Mouse (Mus musculus): ENCODE data around the gene Gm29735. TPM values are rescaled to one million over a fixed set of nuclear protein-coding genes. Genes with fewer than 3 reads are reported as not detected.
"Not testable (repeated sequence)": the region's sequence is repeated elsewhere in the genome, so short reads cannot be mapped to it uniquely, and the experiment has no call there.

The Gm29735 gene
- polyA plus RNA-seq, 1 experiment from 2014 or later: not detected

DNA sequence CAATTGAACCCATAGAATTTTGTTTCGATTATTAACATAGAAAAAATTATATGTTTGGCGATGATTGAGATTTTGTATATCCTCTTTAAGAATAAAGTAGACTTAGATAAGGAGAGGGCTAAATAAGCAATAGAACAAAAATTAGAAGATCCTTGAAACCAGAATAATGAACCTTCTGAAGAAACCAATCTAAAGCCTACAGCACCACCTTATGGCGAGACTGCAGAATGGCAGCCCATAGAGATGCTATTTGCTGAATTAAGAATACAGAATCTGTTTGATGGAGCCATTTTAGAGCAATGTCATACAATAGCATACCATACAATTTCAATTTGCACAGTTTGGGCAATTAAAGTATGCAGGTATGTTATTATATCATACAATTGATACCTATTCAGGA is 12.9 kb upstream of the Gm29735 start:
- Histone ChIP-seq H3K4me3 (ENCODE audit: low read depth, low read length) (no peak overlapping the region), H3K36me3 (ENCODE audit: control insufficient read depth, insufficient read depth, low read length) (no peaks in the 10 kb centered on the region), H3K27ac (ENCODE audit: low read depth, low read length) (no peak overlapping the region), H3K4me1 (ENCODE audit: control insufficient read depth, insufficient read depth, low read length) (no peaks in the 10 kb centered on the region), H3K9me3 (ENCODE audit: control insufficient read depth, low read length) (no peaks in the 10 kb centered on the region), H3K4me2 (no peak overlapping the region), H3K27me3 (ENCODE audit: control insufficient read depth, insufficient read depth, low read length) (no peaks in the 10 kb centered on the region), H3K9ac (ENCODE audit: low read length) (no peak overlapping the region)
- peak; percentile 83 for DNase-seq (ENCODE audit: low spot score, missing footprints)
- no peak for ATAC-seq (ENCODE audit: low FRiP score)
- 41% methylated on average over 3 of the region's 3 CpGs for WGBS

DNA sequence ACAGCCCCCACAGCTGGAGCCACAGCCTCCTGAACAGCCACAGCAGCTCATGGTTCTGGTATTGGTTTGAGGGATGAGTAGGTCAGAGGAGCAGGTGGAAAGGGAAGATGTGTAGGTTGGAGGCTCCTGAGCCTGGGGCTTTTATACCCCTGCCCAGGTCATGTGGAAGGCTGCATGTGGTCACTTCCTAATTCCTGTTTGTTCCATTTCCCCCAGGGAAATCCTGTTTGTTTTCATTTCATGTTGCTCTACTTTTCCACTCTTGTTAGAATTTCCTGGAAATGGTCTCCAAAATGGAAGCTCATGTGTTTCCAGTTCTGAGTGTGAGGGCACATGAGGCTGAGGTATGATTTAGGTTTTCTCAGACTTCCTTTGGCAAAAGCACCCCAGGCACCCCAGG is 8.7 kb upstream of the Gm29735 start, which contains the start of gene Gm4553:
Gene Gm4553 (minus strand): TSS at position 101 of the 400 bp plus-strand sequence.
- not testable (repeated sequence) for H3K9ac ChIP-seq (ENCODE audit: low read length); ATAC-seq (ENCODE audit: low FRiP score); H3K36me3 ChIP-seq (ENCODE audit: control insufficient read depth, insufficient read depth, low read length); H3K4me3 ChIP-seq (ENCODE audit: low read depth, low read length); H3K4me1 ChIP-seq (ENCODE audit: control insufficient read depth, insufficient read depth, low read length); H3K27me3 ChIP-seq (ENCODE audit: control insufficient read depth, insufficient read depth, low read length); DNase-seq (ENCODE audit: low spot score, missing footprints); H3K4me2 ChIP-seq; H3K27ac ChIP-seq (ENCODE audit: low read depth, low read length); H3K9me3 ChIP-seq (ENCODE audit: control insufficient read depth, low read length)

GRCm38 (mm10) chr7:142159366-142159765 is 2.5 kb upstream of the Gm29735 start:
- DNase-seq (ENCODE audit: low spot score, missing footprints) (no peak), ATAC-seq (ENCODE audit: low FRiP score) (no peak)
- no peaks in the 10 kb centered on the region for H3K27me3 ChIP-seq (ENCODE audit: control insufficient read depth, insufficient read depth, low read length)
- WGBS: 91% methylated on average over 3 of the region's 3 CpGs
- no peaks in the 10 kb centered on the region for H3K4me1 ChIP-seq (ENCODE audit: control insufficient read depth, insufficient read depth, low read length)
- no peaks in the 10 kb centered on the region for H3K36me3 ChIP-seq (ENCODE audit: control insufficient read depth, insufficient read depth, low read length)
- H3K4me2 ChIP-seq: no peak overlapping the region
- no peak overlapping the region for H3K4me3 ChIP-seq (ENCODE audit: low read depth, low read length)
- H3K27ac ChIP-seq (ENCODE audit: low read depth, low read length): no peak overlapping the region
- H3K9ac ChIP-seq (ENCODE audit: low read length): no peak overlapping the region
- H3K9me3 ChIP-seq (ENCODE audit: control insufficient read depth, low read length): no peaks in the 10 kb centered on the region

DNA sequence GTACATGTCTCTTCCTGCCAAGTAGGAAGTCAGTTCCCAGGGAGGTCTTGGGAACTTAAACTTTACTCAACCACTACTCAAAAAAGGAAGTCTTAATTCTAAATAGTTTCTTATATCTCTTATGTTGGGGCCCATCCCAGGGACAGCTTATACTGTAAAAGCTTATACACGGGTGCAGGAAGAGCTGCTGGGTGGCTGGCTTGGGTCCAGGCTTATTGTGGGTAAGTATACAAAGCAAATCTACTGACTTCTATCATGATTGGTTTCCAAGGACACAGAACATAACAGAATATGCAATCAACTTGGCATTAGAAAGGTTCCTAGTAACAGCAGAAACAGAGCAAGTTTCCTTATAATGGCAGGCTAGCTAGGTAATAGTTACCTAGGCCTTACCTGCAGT is 1.6 kb downstream of the Gm29735 start:
- Histone ChIP-seq H3K27me3 (ENCODE audit: control insufficient read depth, insufficient read depth, low read length) (no peaks in the 10 kb centered on the region), H3K36me3 (ENCODE audit: control insufficient read depth, insufficient read depth, low read length) (no peaks in the 10 kb centered on the region), H3K9ac (ENCODE audit: low read length) (no peak overlapping the region), H3K4me1 (ENCODE audit: control insufficient read depth, insufficient read depth, low read length) (no peaks in the 10 kb centered on the region), H3K27ac (ENCODE audit: low read depth, low read length) (no peak overlapping the region), H3K4me3 (ENCODE audit: low read depth, low read length) (no peak overlapping the region), H3K9me3 (ENCODE audit: control insufficient read depth, low read length) (no peaks in the 10 kb centered on the region), H3K4me2 (no peak overlapping the region)
- no peak for DNase-seq (ENCODE audit: low spot score, missing footprints)
- WGBS: 65% methylated on average over 1 of the region's 1 CpGs
- no peak for ATAC-seq (ENCODE audit: low FRiP score)

DNA sequence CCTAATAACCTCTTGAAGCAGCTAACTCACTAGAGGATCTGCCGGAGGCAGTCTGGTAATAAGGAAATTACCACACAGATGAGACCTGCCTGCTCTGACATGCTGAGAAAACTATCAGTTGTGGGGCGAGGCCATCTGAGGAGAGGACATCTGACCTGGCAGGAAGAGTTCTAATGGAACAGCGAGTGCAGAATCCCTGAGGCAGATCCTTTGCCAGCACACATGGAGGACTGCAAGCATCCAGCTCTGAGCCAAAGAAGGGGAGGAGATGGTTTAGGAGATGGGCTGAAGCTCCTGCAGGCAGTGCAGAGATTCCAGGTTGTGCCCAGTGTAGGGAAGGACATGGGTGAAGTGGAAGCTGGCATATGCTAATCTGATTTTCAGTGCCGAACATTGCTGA is 4.7 kb downstream of the Gm29735 start:
- 78% methylated on average over 4 of the region's 4 CpGs for WGBS
- DNase-seq (ENCODE audit: low spot score, missing footprints) (no peak), ATAC-seq (ENCODE audit: low FRiP score) (no peak)
- no peaks in the 10 kb centered on the region for H3K36me3 ChIP-seq (ENCODE audit: control insufficient read depth, insufficient read depth, low read length)
- H3K27me3 ChIP-seq (ENCODE audit: control insufficient read depth, insufficient read depth, low read length): no peaks in the 10 kb centered on the region
- H3K4me2 ChIP-seq: no peak overlapping the region
- H3K4me3 ChIP-seq (ENCODE audit: low read depth, low read length): no peak overlapping the region
- H3K27ac ChIP-seq (ENCODE audit: low read depth, low read length): no peak overlapping the region
- no peaks in the 10 kb centered on the region for H3K4me1 ChIP-seq (ENCODE audit: control insufficient read depth, insufficient read depth, low read length)
- H3K9ac ChIP-seq (ENCODE audit: low read length): no peak overlapping the region
- no peaks in the 10 kb centered on the region for H3K9me3 ChIP-seq (ENCODE audit: control insufficient read depth, low read length)

- Histone ChIP-seq H3K4me2 (no peak overlapping the region), H3K27me3 (ENCODE audit: control insufficient read depth, insufficient read depth, low read length) (no peaks in the 10 kb centered on the region), H3K9ac (ENCODE audit: low read length) (no peak overlapping the region), H3K4me1 (ENCODE audit: control insufficient read depth, insufficient read depth, low read length) (no peaks in the 10 kb centered on the region), H3K36me3 (ENCODE audit: control insufficient read depth, insufficient read depth, low read length) (no peaks in the 10 kb centered on the region), H3K27ac (ENCODE audit: low read depth, low read length) (no peak overlapping the region), H3K4me3 (ENCODE audit: low read depth, low read length) (no peak overlapping the region), H3K9me3 (ENCODE audit: control insufficient read depth, low read length) (no peaks in the 10 kb centered on the region)
- ATAC-seq (ENCODE audit: low FRiP score): no peak
- no peak for DNase-seq (ENCODE audit: low spot score, missing footprints)
Observed at GRCm38 (mm10) chr7:142148633-142149032, 8.3 kb downstream of the Gm29735 start.

DNA sequence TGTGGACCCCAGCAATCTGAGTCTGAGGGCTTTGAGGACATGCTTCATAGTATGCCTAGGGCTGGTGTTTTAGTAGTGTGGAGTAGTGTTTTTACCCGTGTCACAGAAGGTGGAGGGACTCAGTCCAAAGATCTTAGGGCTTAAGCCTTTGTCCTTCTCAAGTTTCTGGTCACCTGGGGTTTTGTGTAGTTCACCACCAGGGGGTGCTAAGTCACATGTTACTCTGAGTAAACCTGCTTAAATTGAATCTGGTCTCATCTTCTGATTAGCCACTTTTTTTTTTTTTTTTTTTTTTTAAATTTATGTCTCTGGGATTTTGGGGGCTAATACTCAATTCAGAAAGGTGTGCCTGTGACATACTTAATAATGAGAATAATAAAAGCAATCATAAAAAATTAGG is 10.9 kb downstream of the Gm29735 start:
- no peak overlapping the region for H3K4me3 ChIP-seq (ENCODE audit: low read depth, low read length)
- WGBS: 0% methylated on average over 1 of the region's 1 CpGs

GRCm38 (mm10) chr7:142145413-142145940 is 11.4 kb downstream of the Gm29735 start:
- no peaks in the 10 kb centered on the region for H3K4me1 ChIP-seq (ENCODE audit: control insufficient read depth, insufficient read depth, low read length)
- no peak overlapping the region for H3K4me2 ChIP-seq
- 63% methylated on average over 4 of the region's 4 CpGs for WGBS
- H3K36me3 ChIP-seq (ENCODE audit: control insufficient read depth, insufficient read depth, low read length): no peaks in the 10 kb centered on the region
- DNase-seq (ENCODE audit: low spot score, missing footprints) (no peak), ATAC-seq (ENCODE audit: low FRiP score) (no peak)
- H3K9ac ChIP-seq (ENCODE audit: low read length): no peak overlapping the region
- H3K4me3 ChIP-seq (ENCODE audit: low read depth, low read length): no peak overlapping the region
- H3K27me3 ChIP-seq (ENCODE audit: control insufficient read depth, insufficient read depth, low read length): no peaks in the 10 kb centered on the region
- H3K27ac ChIP-seq (ENCODE audit: low read depth, low read length): no peak overlapping the region
- no peaks in the 10 kb centered on the region for H3K9me3 ChIP-seq (ENCODE audit: control insufficient read depth, low read length)

More for the DNA sequence above, 10.9 kb downstream of the Gm29735 start:
- ATAC-seq (ENCODE audit: low FRiP score): no peak
- no peaks in the 10 kb centered on the region for H3K27me3 ChIP-seq (ENCODE audit: control insufficient read depth, insufficient read depth, low read length)
- no peak overlapping the region for H3K27ac ChIP-seq (ENCODE audit: low read depth, low read length)
- no peaks in the 10 kb centered on the region for H3K9me3 ChIP-seq (ENCODE audit: control insufficient read depth, low read length)
- no peak overlapping the region for H3K9ac ChIP-seq (ENCODE audit: low read length)
- no peaks in the 10 kb centered on the region for H3K4me1 ChIP-seq (ENCODE audit: control insufficient read depth, insufficient read depth, low read length)
- no peak overlapping the region for H3K4me2 ChIP-seq
- peak; percentile 87 for DNase-seq (ENCODE audit: low spot score, missing footprints)
- H3K36me3 ChIP-seq (ENCODE audit: control insufficient read depth, insufficient read depth, low read length): no peaks in the 10 kb centered on the region

- H3K36me3 ChIP-seq (ENCODE audit: control insufficient read depth, insufficient read depth, low read length): no peaks in the 10 kb centered on the region
- no peak within 1 kb of the TSS for H3K4me3 ChIP-seq (ENCODE audit: low read depth, low read length)
- no peak for DNase-seq (ENCODE audit: low spot score, missing footprints)
- H3K9me3 ChIP-seq (ENCODE audit: control insufficient read depth, low read length): no peaks in the 10 kb centered on the region
- no peak within 1 kb of the TSS for H3K4me2 ChIP-seq
- H3K4me1 ChIP-seq (ENCODE audit: control insufficient read depth, insufficient read depth, low read length): no peaks in the 10 kb centered on the region
- no peak within 1 kb of the TSS for H3K9ac ChIP-seq (ENCODE audit: low read length)
- 86% methylated on average over 1 of the region's 1 CpGs for WGBS
- ATAC-seq (ENCODE audit: low FRiP score): no peak
- H3K27ac ChIP-seq (ENCODE audit: low read depth, low read length): no peak within 1 kb of the TSS
- no peaks in the 10 kb centered on the region for H3K27me3 ChIP-seq (ENCODE audit: control insufficient read depth, insufficient read depth, low read length)
Observed at GRCm38 (mm10) chr7:142144507-142144906, 12.4 kb downstream of the Gm29735 start, which contains the start of gene Gm45337. Gene Gm45337 (minus strand): TSS chr7:142144607.

All from midbrain, embryonic 11.5 days (tissue).